Mouse (Mus musculus) C2C12 (cell line): ENCODE results near the gene Pim1.

Experiments used
- CTCF ChIP-seq: IDR thresholded peaks from one replicate; pipeline ENCODE4 v1.5.1; 2011; ENCODE audit not compliant: control insufficient read depth, insufficient read depth, insufficient read length
- FOSL1 ChIP-seq: IDR thresholded peaks from one replicate; pipeline ENCODE4 v1.8.0; 2011; ENCODE audit warnings: mild to moderate bottlenecking, low read length; ENCODE audit not compliant: poor library complexity, insufficient read depth, severe bottlenecking
- USF1 ChIP-seq: IDR thresholded peaks from one replicate; pipeline ENCODE4 v1.6.1; 2011; ENCODE audit warnings: low read depth, mild to moderate bottlenecking, control low read depth, moderate library complexity

DNA sequence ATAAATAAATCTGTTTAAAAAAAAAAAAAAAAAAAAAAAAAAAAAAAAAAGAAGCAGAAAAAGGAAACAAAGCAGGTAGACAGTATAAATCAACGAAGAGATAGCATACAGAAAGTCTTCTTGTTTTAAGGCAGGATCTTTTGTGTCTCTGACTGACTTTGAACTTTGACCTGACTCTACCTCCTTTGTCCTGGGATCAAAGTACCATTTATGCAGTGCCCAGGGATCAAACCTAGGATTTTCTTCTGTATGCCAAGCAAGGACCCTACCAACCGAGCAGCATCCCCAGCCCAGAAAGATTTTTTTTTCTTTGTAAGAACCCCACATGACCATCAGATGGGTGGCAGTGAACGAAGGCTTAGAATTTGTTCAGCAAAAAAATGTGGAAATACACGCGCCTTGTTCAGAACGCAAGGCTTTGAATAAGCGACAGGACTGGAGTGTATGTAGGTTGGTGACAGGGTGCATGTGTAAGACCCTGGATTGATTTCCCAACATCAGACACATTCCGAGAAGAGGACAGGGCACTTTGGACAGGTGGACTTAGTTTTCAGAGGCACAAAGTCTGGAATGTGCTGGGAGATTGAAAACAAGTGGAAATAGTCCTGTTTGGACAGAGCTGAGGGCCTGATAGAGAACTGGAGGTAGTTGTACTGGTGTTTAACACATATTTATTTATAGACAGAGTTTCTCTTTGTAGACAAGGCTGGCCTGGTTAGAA lies 2.1 kb upstream of the Pim1 start:
- no peak for TF ChIP-seq CTCF
- no peak for TF ChIP-seq FOSL1
- no peak for TF ChIP-seq USF1
